Mouse (Mus musculus) ovary, adult 18-20 months (tissue): Measurements from ENCODE around the gene Tmtc3.
A peak's percentile ranks its signal among the peaks of the same experiment; 100 is the strongest.
"Not testable (repeated sequence)": the region's sequence is repeated elsewhere in the genome, so short reads cannot be mapped to it uniquely, and the experiment has no call there.

Experiments used
- DNase-seq: peaks from one replicate; pipeline ENCODE4 v3.0.0; 2022; ENCODE audit warnings: low spot score, mixed read lengths

The Tmtc3 gene

DNA sequence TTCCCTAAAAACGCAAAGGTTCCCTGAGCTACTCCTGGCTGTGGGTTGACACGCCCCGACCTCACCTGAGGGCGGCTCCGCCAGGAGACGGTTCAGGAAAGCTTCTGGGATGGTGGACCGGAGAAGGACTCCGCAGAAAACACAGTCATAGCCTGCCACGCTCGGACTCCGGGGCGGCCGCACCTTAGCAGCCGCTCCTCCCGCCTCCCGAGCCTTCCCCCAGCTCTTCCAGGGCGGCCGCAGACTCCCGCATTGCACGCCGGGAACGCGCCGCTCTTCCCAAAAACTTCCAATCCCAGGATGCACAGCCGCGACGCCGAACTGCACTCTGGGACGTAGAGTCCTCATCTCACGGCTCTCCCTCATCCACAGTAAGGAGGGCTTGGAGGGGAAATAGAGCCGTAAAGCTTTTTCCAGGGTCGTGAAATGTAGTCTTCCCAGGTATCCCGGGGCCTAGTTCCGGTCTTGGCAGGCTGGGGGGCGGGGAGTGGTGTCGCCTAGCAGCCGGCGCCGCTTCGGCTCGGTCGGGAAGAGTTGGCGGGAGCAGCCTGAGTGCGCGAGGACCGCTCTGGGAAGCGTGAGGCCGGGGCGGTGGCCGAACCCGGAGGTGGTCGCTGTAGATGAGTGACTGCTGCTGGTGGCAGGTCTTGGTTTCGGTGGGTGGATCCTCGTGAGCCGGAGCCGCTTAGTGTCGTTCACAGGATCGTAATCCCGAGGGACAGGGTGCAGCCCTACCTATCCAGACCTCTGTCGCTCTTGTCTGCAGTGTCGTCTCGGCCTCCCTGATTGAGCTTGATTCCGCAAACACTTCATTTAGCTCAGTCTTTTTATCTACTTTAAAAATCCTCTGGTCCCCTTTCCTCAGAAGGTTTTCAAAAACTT, at the start of gene Tmtc3, which contains the start of gene Cep290:
Tmtc3 (minus strand) TSS at position 254 of the 882 bp plus-strand sequence.
Cep290 (plus strand) TSS at position 462 of the 882 bp plus-strand sequence.
- DNase-seq = peak; percentile 94

DNA sequence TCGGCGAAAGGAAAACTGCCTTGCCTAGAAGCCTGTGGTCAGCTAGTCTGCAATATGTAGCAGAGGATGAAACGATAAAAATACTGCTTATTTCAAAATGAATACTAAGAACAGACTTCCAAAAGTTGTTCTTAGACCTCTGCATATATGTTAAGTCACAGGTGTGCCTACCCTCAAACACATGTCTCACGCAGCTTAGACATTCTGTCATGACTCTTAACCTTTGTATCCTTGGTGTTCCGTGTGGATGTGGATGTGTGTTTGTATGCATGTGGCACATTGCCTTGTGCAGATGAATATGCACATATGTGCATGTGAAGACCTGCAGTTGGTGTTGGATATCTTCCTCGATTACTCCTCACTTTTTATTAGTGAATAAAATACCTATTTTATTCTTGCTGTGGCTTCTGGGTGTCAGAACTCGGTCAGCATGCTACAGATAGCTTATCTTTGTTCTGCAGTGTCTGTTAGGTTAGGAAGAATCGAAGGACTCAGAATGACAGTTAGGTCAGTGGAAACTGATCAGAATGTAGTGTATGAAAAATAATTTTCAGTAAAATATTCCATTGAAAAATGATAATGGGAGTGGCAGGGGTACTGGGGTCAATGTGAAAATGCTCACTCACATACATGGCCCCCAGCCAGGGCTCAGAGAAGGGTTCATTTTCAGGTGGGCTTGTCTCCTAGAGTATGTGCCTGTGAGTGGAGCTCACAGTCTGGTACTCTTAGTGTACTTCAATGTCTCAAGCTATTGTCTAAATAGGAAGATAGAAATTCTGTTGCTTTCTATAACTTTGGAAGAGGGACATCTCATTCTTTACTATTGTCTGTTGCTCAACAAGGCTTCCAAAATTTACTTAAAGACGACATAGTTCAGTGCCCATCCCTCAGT, 37.6 kb upstream of the Tmtc3 start:
- no peak for DNase-seq

DNA sequence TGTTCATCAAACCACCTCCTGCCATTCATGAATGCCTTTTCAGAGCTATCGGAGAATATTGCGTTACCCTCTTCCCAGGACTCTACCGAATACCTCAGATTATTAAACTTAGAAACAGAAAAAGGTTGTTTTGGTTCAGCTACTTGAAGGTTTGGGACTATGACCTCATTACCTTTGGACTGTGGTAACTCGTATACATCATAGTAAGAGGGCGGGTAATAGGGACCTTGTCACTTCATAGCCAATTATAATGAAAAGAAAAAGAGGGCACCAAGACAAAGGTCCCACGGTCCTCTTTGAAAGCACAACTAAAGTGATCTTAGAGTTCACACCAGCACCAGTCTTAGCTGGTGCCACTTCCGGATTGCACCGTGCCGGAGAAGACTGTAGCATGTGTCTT, 35.2 kb upstream of the Tmtc3 start:
- no peak for DNase-seq

DNA sequence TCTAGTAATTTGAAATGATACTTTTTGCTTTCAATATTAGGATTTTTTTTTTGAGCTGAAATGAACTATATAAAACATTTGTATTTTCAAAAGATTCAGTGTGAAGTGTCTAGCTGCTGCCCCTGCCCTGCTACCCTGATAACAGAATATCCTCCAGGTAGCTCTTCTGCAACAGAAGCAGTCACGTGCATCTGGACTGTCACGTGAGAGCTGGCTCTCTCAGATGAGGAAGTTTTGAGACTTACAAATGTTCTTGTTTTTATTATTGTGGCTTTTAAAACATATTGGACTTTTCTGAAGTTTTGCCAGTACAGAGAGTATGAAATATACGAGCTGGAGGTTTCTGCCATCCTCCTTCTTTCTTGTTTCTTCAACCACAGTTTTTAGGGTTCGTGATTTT, 34.5 kb upstream of the Tmtc3 start:
- DNase-seq = no peak

DNA sequence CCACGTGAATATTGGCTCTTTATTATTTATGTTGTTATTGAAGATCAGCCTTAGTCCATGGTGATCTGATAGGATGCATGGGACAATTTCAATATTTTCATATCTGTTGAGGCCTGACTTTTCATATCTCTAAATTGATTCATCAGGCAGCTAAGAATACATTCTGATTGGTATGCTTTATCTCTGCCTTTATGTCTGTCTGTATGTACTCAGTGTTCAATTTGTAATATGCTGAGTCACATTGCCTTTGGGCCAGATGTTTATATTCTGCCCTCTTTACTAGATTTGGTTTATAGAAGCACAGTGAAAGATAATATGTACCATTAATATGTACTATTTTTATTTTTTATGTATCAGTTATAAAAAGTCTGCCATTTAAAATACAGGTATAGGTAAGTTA, 21.0 kb upstream of the Tmtc3 start:
- no peak for DNase-seq

DNA sequence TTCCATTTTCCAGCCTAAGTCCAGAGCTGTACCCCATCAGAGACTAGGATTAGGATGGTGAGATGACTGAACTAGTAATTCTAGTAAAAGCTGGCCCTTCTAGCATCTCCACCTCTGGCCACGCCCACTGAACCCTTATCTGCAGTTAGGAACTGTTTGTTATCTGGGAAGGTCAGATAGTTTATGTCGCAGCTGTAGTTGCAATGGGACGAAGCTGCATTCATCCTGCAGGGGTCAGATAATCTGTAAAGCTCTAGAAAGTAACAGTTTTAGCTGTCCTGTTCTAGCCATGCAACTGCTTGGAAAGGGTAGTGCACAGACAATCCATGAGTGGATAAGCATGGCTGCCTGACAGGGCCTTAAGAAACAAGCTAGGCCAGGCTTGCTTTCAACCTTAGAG, 11.2 kb upstream of the Tmtc3 start:
- no peak for DNase-seq

DNA sequence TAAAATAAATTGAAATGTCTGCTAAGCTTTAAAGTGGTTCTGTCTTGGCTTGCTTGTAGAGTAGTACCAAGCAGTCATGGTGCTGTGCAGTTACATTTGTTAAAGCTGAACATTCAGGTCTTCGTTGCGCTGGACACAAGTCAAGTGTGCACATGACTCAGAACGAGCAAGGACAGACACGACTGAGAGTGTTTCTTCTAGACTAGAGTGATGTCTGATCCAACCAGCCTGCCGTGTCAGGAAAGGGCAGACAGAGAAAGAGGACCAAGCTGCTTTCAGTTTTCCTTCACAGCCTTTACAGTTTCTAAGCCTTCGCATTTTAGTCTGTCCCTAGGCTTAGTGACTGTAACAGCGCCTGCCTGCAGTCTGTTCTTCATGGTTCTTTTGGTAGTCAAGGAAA, 4.8 kb upstream of the Tmtc3 start:
- DNase-seq = no peak

DNA sequence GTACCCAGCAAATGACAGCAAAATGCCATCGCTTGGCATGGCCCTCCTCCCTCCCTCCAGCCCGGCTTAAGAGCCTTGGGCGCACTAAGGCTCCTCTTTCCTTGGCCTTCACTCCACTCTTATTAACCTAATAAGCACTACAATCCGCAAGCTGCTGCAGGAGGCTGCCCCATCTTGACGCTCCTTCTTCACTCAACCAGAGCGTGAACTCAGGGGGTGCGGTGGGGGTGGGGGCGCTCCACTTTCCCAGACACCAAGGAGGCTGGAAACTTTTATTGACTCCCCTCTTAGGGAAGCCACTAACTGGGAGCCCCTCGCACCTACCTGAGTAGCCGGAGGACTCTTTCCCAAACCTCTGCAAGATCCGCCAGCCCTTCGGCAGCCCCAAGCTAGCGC, 451 bp downstream of the Tmtc3 start:
- DNase-seq = no peak

DNA sequence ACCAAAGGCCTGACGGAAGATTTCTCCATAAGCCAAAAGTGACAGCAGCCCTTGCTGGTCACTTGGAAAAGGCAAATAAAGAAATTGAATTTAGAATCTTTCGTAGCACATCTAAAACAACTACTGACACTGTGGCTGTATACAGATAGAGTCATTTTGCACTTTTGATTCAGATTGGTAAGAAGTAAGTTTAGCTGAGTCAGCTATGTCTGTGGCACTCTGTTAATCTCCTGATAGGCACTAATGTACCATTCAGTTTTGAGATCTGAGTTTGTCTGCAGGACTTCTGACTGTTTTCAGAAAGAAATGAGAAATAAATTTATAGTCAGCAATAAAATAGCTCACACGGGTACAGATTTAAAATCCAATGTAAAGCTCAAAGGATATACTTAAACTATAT, 7.6 kb downstream of the Tmtc3 start:
- no peak for DNase-seq

DNA sequence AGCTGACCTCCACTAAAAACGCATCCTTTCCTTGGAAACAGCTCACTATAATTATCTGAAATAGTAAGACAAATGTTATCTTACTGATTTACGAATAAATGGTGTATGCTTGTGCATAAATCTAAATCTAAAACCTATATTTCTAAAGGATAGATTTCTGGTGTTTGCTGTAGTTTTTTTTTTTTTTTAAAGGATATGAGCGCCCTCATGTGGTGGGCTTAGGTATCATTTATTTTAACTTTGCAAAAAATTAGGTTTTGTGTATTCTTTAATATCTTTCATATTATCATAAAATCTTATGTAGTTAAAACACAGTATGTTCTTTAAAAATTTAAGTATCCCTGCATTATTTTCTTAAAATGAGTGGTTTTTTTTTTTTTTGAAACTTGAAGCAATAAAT, 12.1 kb downstream of the Tmtc3 start:
- DNase-seq = no peak

DNA sequence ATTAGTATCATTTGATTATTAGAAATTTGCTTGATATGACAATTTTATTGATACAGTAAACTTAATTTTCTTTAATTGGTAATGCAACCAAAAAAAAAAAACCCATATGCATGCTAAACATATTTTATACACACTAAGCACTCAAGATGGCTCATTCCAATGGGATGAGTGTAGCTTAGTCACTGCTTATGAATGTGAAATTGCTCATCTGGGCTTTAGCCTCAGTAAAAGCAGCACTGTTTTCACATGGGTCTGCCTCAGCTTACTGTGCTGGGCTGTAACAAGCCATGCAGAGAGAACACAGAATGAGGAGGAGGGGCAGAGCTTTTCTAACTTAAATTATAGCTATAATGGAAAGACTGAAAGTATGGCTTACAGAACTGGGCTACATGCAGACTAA, 26.6 kb downstream of the Tmtc3 start:
- DNase-seq = no peak

DNA sequence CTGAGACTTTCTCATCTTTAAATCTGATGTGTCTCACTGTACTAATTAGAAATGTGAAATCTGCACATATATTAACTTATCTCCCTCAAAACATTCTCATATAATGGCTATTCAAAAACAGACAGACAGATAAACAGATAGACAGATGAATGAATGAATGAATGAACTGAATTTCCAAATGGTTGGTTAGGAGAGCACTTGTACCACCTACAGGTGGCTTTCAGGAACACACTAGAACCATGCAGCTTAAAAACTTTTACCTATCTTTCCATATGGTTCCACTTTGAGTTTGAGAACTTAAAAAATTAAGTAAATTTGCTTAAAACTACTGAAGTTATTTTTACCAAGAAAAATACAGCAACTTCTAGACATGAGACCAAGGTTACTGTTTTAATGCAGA, 37.8 kb downstream of the Tmtc3 start:
- DNase-seq = no peak

DNA sequence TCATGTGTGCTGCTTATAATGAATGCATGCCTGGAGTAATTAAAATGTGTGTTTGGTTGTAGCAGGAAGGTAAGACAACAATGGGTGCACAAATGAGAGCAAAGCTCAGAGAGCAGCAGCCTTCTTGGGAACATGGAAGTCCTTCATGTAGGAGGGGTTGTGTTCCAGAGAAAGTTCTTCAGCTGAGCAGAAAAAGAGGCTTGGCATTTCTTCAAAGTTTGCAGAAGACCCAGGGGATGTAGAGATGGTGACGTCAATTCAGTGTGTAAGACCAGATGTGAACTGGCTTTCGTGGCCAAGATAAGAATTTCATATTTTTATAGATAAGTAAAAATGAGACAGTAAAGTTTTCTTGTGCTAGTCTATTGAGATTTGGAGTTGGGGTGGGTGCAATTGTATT, 59.6 kb downstream of the Tmtc3 start:
- DNase-seq = no peak

DNA sequence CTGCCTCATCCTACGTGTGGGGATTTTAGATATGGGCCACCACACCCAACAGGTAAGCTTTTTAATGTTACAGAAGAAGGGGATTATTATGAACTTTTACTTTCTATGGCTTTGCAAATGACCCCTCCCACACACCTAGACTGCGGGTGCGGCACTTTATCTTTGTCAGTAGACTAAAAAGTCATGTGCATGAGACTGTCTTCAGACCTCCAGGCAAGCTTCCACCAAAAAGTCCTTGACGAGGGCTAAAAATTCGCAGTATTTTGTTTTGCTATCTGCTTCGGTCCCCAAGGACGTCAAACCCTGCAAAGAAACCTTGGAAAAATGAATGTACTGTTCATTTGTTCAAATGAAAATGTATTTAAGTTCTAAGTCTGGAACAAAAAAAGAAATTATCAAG, 71.6 kb downstream of the Tmtc3 start:
- DNase-seq = peak; percentile 65

DNA sequence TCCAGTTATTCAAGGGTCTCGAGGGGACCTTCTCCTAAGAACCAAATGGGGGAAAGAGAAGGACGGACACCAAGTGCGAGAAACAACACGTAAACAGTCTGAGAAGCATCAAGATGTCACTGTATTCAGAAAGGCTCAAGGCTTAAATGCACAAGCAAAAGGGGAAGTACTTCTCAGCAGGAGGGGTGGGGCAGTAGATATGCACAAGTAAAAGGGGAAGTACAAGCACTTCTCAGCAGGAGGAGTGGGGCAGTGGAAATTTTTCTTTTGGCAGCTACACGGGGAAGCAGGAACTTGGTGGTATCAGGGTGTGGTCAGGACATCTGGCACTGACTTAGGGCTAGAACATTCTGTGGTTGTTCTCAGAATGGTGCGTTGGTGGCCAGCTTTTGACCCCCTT, 84.8 kb downstream of the Tmtc3 start:
- DNase-seq = not testable (repeated sequence)
